Mouse (Mus musculus): ENCODE measurements around the gene Rps6kb2. TPM values are rescaled to one million over a fixed set of nuclear protein-coding genes. Genes with fewer than 3 reads are reported as not detected.

Gene Rps6kb2
- 27.2 TPM for polyA plus RNA-seq (2014; fragmentation: Illumina TruSeq; extraction: RNeasy Lipid Tissue Mini Kit (QIAGEN cat#74804); ENCODE audit: low read depth, low replicate concordance)

DNA sequence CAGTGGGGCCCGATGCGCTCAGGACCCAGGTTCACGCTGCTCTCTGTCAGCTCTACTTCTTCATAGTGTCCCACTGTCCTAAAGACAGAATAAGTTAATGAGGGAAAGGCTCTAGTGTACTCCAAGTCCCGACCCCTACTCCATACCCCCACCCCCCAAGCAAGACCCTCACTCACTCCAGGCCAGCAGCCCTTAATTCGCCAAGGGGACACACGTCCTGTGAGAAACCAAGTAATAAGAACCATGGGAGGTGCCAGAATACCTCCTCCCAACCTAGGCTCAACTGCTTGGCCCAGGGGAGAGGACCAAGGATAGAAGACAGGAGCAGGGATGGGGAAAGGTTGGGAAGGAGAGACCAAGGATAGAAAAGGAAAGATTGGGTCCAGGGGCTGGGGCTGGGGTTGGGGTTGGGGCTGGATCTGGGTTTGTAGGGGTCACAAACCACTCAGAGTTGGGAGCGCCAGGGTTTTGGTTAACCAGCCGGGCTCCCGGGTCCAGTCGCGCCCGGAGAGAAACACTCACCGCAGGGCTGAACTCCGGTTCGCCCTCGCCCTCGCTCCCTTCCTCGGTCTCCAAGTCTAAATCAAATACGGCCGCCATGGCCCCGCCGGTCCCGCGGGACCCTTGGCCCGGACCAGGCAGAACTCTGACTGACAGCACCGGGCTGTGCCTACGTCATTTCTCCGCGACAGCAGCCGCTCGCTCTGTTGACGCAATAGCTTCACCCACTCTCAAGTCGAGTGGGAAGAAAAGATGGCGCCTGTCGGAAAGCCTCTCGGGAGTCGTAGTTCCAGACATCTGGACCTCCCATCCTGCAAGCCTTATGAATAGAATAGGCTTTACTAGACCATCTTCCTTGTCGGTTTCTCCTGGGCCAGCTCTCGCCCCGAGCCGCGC, at the start of gene Rps6kb2:
TSS of gene Rps6kb2 (minus strand) at position 709 of the 897 bp plus-strand sequence.

DNA sequence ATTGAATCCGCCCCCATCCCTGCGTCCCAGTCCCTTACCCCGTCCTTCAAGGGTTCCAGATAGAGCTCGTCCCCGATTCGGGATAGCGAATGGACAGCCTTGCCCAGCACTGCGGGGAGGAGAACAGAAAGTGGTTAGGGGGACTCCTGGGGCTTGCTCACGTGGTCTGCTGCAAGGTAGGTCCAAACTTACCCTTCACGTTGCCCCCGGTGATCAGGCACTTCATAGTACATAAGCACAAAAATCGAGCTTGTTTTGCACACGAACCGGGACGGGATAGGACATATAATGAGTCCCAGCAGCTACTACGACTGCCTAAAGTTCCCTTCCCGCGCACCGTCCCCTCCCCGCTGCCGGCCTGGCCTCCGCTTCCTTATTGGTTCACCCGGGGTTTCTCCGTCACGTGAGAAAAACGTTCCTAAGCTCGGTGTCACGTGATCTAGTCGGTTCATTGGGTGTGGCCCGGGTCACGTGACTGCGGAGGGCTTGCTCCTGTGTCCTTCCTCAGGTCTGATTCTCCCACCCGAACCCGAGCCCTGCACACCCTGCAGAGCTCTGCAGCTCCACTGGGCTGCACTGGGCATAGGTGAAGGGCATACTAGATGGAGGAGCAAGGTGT, 38.2 kb upstream of the Rps6kb2 start, which contains the start of gene Rad9a:
TSS of gene Rad9a (minus strand) at position 372 of the 619 bp plus-strand sequence.

DNA sequence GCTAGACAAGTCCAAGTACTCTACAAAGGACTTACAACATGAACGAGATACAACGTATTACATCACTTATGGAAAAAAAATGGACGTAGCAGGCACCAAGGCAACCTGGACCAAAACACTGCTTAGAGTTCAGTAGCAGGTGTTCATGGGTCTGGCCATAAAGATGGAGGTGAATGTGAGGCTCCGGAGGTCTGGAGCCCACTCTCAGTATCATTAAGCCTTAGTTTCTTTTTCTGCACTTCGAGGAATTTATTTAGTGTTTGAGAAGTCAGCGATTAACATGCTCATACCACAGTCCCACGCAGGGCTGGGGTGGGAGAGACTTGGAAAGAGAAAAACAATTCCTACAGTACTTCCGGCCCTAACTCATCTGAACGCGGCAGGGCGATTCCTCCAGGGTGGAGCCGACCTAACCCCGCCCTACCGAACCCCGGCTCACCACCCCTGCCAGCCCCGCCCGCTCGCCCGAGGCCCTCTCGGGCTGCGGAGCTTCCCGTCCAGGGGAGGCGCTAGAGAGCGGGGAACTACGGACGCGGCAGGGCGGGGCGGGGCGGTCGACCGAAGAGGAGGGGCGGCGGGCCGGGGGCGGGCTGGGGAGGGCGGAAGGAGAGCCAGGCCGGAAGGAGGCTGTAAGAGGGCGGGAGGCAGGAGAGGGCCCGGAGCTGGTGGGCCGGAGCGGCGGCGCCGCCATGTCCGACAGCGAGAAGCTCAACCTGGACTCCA, 28.5 kb upstream of the Rps6kb2 start, which contains the start of gene Ppp1ca:
TSS of gene Ppp1ca (plus strand) at position 538 of the 723 bp plus-strand sequence.

DNA sequence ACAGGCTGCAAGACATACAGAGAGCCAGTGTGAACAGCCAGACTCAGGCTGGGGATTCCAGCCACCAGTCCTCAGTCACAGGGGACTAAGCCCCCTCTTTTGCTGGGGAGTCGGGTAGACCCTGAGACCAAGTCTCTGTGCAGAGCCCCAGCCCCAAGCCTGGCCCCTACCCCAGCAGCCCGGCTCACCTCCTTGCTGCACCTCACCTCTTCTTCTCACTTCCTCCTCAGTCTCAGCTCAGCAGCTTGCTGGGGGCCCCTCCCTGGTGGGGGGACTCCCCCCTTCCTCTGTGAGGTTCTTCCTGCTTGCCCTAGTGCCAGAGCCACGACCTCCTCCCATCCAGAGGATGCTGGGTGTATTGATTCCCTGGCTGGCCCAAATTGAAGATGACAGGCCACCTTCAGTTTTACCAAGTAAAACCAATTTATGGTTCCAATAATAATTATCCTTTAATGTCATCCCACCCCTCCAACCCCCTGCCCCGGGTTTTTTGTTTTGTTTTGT, 27.7 kb upstream of the Rps6kb2 start, which contains the start of gene Tbc1d10c:
TSS of gene Tbc1d10c (minus strand) at position 454 of the 504 bp plus-strand sequence.

DNA sequence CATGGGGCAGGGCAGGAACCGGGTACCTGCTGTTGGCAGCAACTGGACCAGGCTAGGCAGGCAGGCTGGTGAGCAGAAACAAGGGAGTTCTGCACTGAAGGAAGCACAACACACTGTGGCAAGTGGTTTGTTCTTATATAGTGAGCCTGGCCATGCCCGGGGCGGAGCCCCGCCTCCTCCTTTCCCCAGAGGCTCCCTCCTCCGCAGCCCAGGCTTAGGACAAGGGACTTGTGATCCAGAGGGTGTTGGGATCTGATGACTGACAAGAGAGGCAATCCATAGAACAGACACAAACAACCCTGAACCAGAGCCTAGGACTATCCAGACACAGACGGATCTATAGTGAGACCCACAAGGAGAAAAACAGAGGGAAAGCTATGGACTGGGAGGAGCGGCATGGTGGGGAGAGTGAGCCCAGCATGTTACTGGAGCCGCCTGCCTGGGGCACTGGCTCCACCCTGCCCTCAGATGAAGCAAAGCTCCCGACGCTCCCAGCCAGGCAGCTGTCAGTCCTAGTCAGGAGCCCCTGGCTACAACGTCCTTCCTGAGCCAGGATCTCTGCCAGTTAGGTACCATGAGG, 12.3 kb upstream of the Rps6kb2 start, which contains the start of gene Carns1:
TSS of gene Carns1 (minus strand) at position 112 of the 580 bp plus-strand sequence.

DNA sequence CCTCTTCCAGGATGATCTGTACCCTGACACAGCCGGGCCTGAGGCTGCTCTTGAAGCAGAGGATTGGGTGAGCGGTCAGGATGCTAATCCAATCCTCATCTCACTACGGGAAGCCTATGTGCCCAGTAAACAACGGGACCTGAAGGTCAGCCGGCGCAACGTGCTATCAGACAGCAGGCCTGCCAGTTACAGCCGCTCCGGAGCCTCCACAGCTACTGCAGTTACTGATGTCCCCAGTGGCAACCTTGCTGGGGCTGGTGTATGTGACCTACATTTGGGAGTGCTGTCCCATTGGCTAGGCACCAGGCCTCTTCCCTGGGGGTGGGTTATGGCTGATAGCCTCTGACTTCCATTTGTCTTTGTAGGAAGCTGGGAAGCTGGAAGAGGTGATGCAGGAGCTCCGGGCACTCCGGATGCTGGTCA, 9.9 kb downstream of the Rps6kb2 start, which contains the start of gene Ptprcap:
TSS of gene Ptprcap (plus strand) at position 373 of the 423 bp plus-strand sequence.

DNA sequence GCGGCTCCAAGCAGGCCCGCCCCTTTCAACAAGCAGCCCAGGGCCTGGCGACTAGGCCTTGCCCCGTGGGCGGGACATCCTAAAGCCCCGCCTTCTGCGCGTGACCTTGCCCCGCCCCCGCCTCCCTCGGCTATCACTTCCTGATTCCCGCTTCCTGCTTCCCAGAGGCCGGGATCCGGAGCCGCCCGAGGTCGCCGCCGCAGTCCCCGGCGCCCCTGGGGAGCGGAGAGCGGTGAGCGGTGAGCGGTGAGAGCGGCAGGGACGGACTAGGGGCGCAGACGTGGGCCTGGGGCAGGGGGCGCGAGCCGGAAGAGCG, 14.7 kb downstream of the Rps6kb2 start, which contains the start of gene Coro1b:
TSS of gene Coro1b (plus strand) at position 129 of the 316 bp plus-strand sequence.

DNA sequence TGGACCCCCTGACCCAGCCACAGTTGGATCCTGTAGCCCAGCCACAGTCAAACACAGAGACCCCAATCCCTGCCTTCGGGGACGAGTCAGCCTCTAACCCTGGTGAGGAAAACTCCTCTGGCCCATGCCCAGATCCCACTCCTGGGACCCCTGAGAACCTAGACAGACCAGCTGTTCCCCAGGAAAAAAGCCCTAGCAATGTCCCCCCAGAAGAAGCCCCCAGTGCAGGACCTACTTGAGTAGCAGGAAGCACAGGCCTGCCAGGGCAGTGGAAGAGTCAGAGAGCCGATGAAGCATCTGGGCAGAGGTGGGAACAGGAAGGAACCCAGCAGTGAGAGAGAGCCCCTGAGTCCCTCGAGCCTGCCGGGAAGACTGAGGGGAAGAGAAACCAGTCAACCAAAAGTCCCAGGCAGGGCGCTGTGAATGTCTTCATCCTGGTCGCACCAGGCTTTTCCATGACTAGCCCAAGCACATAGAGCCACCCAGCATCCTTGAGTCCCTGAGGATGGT, 19.3 kb downstream of the Rps6kb2 start, which contains the start of gene Cabp4:
TSS of gene Cabp4 (minus strand) at position 275 of the 510 bp plus-strand sequence.

DNA sequence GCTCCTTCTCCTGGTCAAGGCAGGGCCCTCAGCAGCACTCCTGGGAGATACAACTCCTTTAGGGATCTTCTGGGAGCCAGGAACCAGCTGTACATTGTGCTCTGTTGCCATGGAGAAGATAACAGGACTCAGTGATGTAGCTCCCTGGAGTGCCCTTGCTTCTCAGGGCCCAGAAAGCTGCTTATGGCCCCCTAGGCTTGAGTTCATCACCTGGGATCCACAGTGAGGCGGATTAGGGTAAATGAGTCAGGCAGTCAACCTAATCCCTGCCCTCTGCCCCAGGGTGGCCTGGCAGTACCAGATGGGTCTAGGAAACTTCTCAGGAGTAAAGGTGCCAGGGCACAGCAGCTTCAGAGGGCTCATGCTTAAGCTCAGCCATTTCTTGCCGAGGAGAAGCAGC, 23.7 kb downstream of the Rps6kb2 start, which contains the start of gene Gpr152:
TSS of gene Gpr152 (plus strand) at position 342 of the 400 bp plus-strand sequence.

DNA sequence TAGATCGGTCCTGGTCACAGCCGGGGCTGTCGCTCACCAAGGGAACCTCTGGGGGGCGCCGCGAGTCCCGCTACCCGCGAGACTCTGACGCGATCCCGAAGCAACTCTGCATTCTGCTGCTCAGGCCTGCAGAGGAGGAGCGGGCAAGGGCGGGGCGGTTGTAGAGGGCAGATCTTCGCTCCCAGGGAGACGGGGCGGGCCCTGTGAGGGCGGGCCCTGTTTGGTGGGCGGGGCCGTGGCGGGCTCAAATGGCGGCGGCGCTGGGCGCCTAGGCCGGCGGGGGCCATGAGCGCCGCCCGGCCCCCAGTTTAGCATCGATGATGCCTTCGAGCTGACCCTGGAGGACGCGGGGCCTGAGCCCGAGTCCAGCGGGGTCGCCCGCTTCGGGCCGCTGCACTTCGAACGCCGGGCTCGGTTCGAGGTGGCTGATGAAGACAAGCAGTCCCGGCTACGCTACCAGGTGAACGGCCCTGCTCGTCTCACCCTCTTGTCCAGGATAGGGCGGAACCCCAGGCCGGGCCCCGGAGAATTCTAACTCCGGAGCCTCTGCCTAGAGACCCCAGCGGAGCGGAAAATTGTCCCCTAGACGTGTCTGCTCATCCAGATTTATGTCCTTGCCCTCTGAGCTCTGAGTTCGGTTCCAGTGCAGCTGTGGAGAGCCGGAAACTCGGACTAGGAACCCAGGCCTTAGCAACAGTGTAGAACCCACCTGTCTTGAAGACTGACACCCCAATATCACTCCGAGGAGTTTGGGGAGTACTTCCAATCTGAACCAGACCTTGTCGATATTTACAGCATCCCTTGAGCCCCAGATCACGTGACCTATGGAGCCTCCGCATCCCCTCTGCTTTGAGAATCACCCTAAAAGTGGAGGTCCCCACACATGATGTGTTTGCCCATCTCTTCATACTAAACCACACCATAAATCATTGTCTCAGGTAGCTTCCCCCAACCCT, 37.1 kb downstream of the Rps6kb2 start, which contains the start of gene Aip:
TSS of gene Aip (minus strand) at position 118 of the 956 bp plus-strand sequence.

Other genes starting within 250 kb of the Rps6kb2 start
- gene Aldh3b1, start 233.5 kb downstream of the Rps6kb2 start, polyA plus RNA-seq (2014; fragmentation: Illumina TruSeq; extraction: RNeasy Lipid Tissue Mini Kit (QIAGEN cat#74804); ENCODE audit: low read depth, low replicate concordance), result 8.3 TPM
- 55.5 TPM for gene Unc93b1, start 228.2 kb downstream of the Rps6kb2 start, polyA plus RNA-seq (2014; fragmentation: Illumina TruSeq; extraction: RNeasy Lipid Tissue Mini Kit (QIAGEN cat#74804); ENCODE audit: low read depth, low replicate concordance)
- 0.15 TPM for gene Aldh3b3, start 204.7 kb downstream of the Rps6kb2 start, polyA plus RNA-seq (2014; fragmentation: Illumina TruSeq; extraction: RNeasy Lipid Tissue Mini Kit (QIAGEN cat#74804); ENCODE audit: low read depth, low replicate concordance)
- 10.9 TPM for gene Aldh3b2, start 191.0 kb downstream of the Rps6kb2 start, polyA plus RNA-seq (2014; fragmentation: Illumina TruSeq; extraction: RNeasy Lipid Tissue Mini Kit (QIAGEN cat#74804); ENCODE audit: low read depth, low replicate concordance)
- gene Acy3, start 176.8 kb downstream of the Rps6kb2 start, polyA plus RNA-seq (2014; fragmentation: Illumina TruSeq; extraction: RNeasy Lipid Tissue Mini Kit (QIAGEN cat#74804); ENCODE audit: low read depth, low replicate concordance), result 32.3 TPM
- gene Tbx10, start 170.6 kb downstream of the Rps6kb2 start, polyA plus RNA-seq (2014; fragmentation: Illumina TruSeq; extraction: RNeasy Lipid Tissue Mini Kit (QIAGEN cat#74804); ENCODE audit: low read depth, low replicate concordance), result not detected
- gene Nudt8, start 162.8 kb downstream of the Rps6kb2 start, polyA plus RNA-seq (2014; fragmentation: Illumina TruSeq; extraction: RNeasy Lipid Tissue Mini Kit (QIAGEN cat#74804); ENCODE audit: low read depth, low replicate concordance), result 25.3 TPM
- 2.5 TPM for gene Gm49405, start 162.7 kb downstream of the Rps6kb2 start, polyA plus RNA-seq (2014; fragmentation: Illumina TruSeq; extraction: RNeasy Lipid Tissue Mini Kit (QIAGEN cat#74804); ENCODE audit: low read depth, low replicate concordance)
- 3.2 TPM for gene Doc2g, start 160.0 kb downstream of the Rps6kb2 start, polyA plus RNA-seq (2014; fragmentation: Illumina TruSeq; extraction: RNeasy Lipid Tissue Mini Kit (QIAGEN cat#74804); ENCODE audit: low read depth, low replicate concordance)
- gene Ndufv1, start 150.5 kb downstream of the Rps6kb2 start, polyA plus RNA-seq (2014; fragmentation: Illumina TruSeq; extraction: RNeasy Lipid Tissue Mini Kit (QIAGEN cat#74804); ENCODE audit: low read depth, low replicate concordance), result 124 TPM
- 408 TPM for gene Gstp1, start 125.4 kb downstream of the Rps6kb2 start, polyA plus RNA-seq (2014; fragmentation: Illumina TruSeq; extraction: RNeasy Lipid Tissue Mini Kit (QIAGEN cat#74804); ENCODE audit: low read depth, low replicate concordance)
- gene Gstp2, start 117.3 kb downstream of the Rps6kb2 start, polyA plus RNA-seq (2014; fragmentation: Illumina TruSeq; extraction: RNeasy Lipid Tissue Mini Kit (QIAGEN cat#74804); ENCODE audit: low read depth, low replicate concordance), result 25.3 TPM
- gene Gstp3, start 103.8 kb downstream of the Rps6kb2 start, polyA plus RNA-seq (2014; fragmentation: Illumina TruSeq; extraction: RNeasy Lipid Tissue Mini Kit (QIAGEN cat#74804); ENCODE audit: low read depth, low replicate concordance), result 0.71 TPM
- not detected for gene Cabp2, start 81.8 kb downstream of the Rps6kb2 start, polyA plus RNA-seq (2014; fragmentation: Illumina TruSeq; extraction: RNeasy Lipid Tissue Mini Kit (QIAGEN cat#74804); ENCODE audit: low read depth, low replicate concordance)
- gene Cdk2ap2, start 66.2 kb downstream of the Rps6kb2 start, polyA plus RNA-seq (2014; fragmentation: Illumina TruSeq; extraction: RNeasy Lipid Tissue Mini Kit (QIAGEN cat#74804); ENCODE audit: low read depth, low replicate concordance), result 93.4 TPM
- 29.6 TPM for gene Pitpnm1, start 63.4 kb downstream of the Rps6kb2 start, polyA plus RNA-seq (2014; fragmentation: Illumina TruSeq; extraction: RNeasy Lipid Tissue Mini Kit (QIAGEN cat#74804); ENCODE audit: low read depth, low replicate concordance)
- 74.7 TPM for gene Aip, start 37.5 kb downstream of the Rps6kb2 start, polyA plus RNA-seq (2014; fragmentation: Illumina TruSeq; extraction: RNeasy Lipid Tissue Mini Kit (QIAGEN cat#74804); ENCODE audit: low read depth, low replicate concordance)
- 0.19 TPM for gene Gpr152, start 23.6 kb downstream of the Rps6kb2 start, polyA plus RNA-seq (2014; fragmentation: Illumina TruSeq; extraction: RNeasy Lipid Tissue Mini Kit (QIAGEN cat#74804); ENCODE audit: low read depth, low replicate concordance)
- gene Cabp4, start 19.3 kb downstream of the Rps6kb2 start, polyA plus RNA-seq (2014; fragmentation: Illumina TruSeq; extraction: RNeasy Lipid Tissue Mini Kit (QIAGEN cat#74804); ENCODE audit: low read depth, low replicate concordance), result 1.1 TPM
- 169 TPM for gene Coro1b, start 14.7 kb downstream of the Rps6kb2 start, polyA plus RNA-seq (2014; fragmentation: Illumina TruSeq; extraction: RNeasy Lipid Tissue Mini Kit (QIAGEN cat#74804); ENCODE audit: low read depth, low replicate concordance)
- 3.3 TPM for gene Ptprcap, start 9.8 kb downstream of the Rps6kb2 start, polyA plus RNA-seq (2014; fragmentation: Illumina TruSeq; extraction: RNeasy Lipid Tissue Mini Kit (QIAGEN cat#74804); ENCODE audit: low read depth, low replicate concordance)
- gene Carns1, start 12.1 kb upstream of the Rps6kb2 start, polyA plus RNA-seq (2014; fragmentation: Illumina TruSeq; extraction: RNeasy Lipid Tissue Mini Kit (QIAGEN cat#74804); ENCODE audit: low read depth, low replicate concordance), result 5.1 TPM
- gene Tbc1d10c, start 27.9 kb upstream of the Rps6kb2 start, polyA plus RNA-seq (2014; fragmentation: Illumina TruSeq; extraction: RNeasy Lipid Tissue Mini Kit (QIAGEN cat#74804); ENCODE audit: low read depth, low replicate concordance), result 3.5 TPM
- gene Ppp1ca, start 28.7 kb upstream of the Rps6kb2 start, polyA plus RNA-seq (2014; fragmentation: Illumina TruSeq; extraction: RNeasy Lipid Tissue Mini Kit (QIAGEN cat#74804); ENCODE audit: low read depth, low replicate concordance), result 434 TPM
- 15.7 TPM for gene Rad9a, start 38.3 kb upstream of the Rps6kb2 start, polyA plus RNA-seq (2014; fragmentation: Illumina TruSeq; extraction: RNeasy Lipid Tissue Mini Kit (QIAGEN cat#74804); ENCODE audit: low read depth, low replicate concordance)
- gene Clcf1, start 50.9 kb upstream of the Rps6kb2 start, polyA plus RNA-seq (2014; fragmentation: Illumina TruSeq; extraction: RNeasy Lipid Tissue Mini Kit (QIAGEN cat#74804); ENCODE audit: low read depth, low replicate concordance), result 3.9 TPM
- not detected for gene AC109138.7, start 51.0 kb upstream of the Rps6kb2 start, polyA plus RNA-seq (2014; fragmentation: Illumina TruSeq; extraction: RNeasy Lipid Tissue Mini Kit (QIAGEN cat#74804); ENCODE audit: low read depth, low replicate concordance)
- 61.3 TPM for gene Pold4, start 68.5 kb upstream of the Rps6kb2 start, polyA plus RNA-seq (2014; fragmentation: Illumina TruSeq; extraction: RNeasy Lipid Tissue Mini Kit (QIAGEN cat#74804); ENCODE audit: low read depth, low replicate concordance)
- 50.4 TPM for gene Ssh3, start 105.8 kb upstream of the Rps6kb2 start, polyA plus RNA-seq (2014; fragmentation: Illumina TruSeq; extraction: RNeasy Lipid Tissue Mini Kit (QIAGEN cat#74804); ENCODE audit: low read depth, low replicate concordance)
- 7.7 TPM for gene Ankrd13d, start 119.8 kb upstream of the Rps6kb2 start, polyA plus RNA-seq (2014; fragmentation: Illumina TruSeq; extraction: RNeasy Lipid Tissue Mini Kit (QIAGEN cat#74804); ENCODE audit: low read depth, low replicate concordance)
- 58.8 TPM for gene Grk2, start 142.9 kb upstream of the Rps6kb2 start, polyA plus RNA-seq (2014; fragmentation: Illumina TruSeq; extraction: RNeasy Lipid Tissue Mini Kit (QIAGEN cat#74804); ENCODE audit: low read depth, low replicate concordance)
- 60.1 TPM for gene Kdm2a, start 234.9 kb upstream of the Rps6kb2 start, polyA plus RNA-seq (2014; fragmentation: Illumina TruSeq; extraction: RNeasy Lipid Tissue Mini Kit (QIAGEN cat#74804); ENCODE audit: low read depth, low replicate concordance)